Mouse (Mus musculus) mouse embryonic stem cell (cell line): Measurements from ENCODE around the gene Dgkd.

Experiments
- in situ Hi-C, 2 experiments: fragments of 300-500 bp; cut with MboI; formaldehyde crosslinking; loops; 1 replicate in 1 of 2; 3 replicates in 1 of 2; pipeline ENCODE4 v1.14.3; 2019 to 2020; ENCODE audit warnings: low sequenced_read_pairs in 2 of 2, low pct_unique_long_range_greater_than_20kb in 1 of 2, mixed read lengths in 1 of 2; ENCODE audit not compliant: unreplicated experiment in 1 of 2

Dgkd gene

GRCm38 (mm10) chr1:87846801-87847474 is 6.1 kb upstream of the Dgkd start:
- in situ Hi-C loops: no loop called here

DNA sequence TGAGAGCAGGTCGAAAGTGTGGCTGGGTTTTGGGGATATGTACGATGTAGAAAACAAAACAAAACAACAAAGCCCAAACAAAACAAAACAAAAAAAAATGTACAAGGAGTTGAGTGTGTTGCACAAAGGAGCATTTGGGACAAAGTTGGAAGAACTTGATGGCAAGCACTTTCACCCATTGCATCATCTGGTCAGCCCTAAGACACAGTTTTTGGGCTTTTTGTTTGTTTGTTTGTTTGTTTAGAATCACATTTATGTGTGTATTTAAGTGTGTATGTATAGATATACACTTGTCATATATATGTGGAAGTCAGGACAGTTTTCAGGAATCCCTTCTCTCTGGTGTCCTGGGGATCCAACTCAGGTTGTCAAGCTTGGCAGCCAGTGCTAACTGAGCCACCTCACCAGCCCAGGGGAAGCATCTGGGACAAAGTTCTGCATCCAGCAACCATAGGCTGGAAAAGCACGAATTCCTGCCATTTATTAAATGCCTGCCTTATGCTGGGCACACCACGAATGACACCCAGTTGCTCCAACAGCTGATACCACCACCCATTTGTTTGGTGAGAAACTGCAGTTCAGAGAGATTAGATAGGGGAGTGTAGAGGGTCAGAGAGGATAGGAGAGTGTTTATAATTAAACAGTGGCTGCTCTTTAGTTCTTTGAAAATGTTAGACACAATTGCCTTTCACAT is 5.5 kb upstream of the Dgkd start:
- in situ Hi-C loops: no loop called here

GRCm38 (mm10) chr1:87848237-87848996 is 4.7 kb upstream of the Dgkd start:
- in situ Hi-C loops: no loop called here

DNA sequence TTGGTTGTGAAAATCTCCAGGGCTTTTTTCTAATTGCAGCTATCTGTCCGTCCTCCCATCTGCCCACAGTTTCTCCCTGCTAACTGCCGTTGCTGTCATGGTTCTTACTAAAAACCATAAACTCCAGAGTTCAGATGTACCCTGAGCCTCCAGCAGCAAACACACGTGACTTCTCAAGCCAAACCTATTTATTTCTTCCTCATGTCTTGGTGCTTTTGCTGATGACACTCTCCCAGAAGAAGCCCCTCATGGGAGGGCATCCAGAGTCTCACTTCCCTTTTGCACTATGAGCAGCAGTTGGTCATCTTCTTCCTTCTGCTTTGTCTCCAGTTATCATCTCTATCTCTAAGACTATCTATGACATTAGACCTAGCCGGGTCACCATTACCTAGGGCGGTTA is 3.8 kb upstream of the Dgkd start:
- in situ Hi-C loops: no loop called here

DNA sequence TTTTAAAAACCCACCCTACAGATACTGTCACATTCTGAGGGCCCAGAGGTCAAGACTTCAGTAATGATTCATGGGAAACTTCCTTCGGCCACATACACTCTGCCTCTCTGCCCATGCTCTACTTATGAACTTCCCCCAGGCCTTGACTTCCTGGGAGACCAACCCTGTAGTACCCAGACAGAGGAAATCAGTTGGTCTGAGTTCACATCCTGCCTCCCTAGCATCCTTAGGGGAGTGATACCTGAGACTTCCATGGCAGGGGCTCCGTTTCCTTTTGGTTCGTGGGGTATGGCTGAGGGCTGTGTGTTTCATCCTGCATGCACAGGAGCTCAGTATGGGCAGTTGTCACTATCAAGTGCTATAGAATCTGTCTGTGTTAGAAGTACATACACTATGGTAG is 1.7 kb upstream of the Dgkd start:
- in situ Hi-C loops: no loop called here

DNA sequence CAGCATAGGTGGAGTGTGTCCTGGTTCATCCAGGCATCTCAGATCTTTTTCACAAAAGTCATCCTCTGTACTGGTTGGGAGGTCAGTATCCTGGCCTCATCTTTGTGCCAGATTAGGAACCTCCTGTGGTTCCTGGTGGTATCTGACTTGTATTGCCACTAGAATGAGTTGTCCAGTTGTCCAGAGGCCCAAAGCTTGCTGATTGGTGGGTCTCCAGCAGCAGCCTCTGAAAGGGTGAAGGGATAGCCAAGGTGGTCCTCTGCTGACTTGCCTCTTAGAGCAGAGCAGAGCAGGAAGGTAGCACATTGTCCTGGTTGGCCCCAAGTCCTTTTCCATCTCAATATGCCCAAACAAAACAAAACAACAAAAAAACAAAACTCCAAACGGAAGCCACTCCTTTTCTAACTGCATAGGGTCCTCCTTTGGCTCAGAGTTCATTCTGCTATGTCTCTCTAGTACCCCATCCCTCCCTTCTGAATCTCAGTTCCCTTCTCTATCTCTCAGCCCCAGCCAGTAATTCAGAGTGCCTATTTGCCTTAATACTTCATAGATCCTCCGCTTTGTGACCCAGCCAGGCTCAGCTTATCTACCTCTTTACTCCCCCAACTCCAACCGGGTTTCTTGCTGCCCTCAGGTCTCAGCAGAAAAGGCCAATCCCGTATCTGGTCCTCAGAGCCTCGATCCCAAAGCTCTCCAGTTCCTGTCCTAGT is 851 bp upstream of the Dgkd start:
- in situ Hi-C loops: no loop called here

DNA sequence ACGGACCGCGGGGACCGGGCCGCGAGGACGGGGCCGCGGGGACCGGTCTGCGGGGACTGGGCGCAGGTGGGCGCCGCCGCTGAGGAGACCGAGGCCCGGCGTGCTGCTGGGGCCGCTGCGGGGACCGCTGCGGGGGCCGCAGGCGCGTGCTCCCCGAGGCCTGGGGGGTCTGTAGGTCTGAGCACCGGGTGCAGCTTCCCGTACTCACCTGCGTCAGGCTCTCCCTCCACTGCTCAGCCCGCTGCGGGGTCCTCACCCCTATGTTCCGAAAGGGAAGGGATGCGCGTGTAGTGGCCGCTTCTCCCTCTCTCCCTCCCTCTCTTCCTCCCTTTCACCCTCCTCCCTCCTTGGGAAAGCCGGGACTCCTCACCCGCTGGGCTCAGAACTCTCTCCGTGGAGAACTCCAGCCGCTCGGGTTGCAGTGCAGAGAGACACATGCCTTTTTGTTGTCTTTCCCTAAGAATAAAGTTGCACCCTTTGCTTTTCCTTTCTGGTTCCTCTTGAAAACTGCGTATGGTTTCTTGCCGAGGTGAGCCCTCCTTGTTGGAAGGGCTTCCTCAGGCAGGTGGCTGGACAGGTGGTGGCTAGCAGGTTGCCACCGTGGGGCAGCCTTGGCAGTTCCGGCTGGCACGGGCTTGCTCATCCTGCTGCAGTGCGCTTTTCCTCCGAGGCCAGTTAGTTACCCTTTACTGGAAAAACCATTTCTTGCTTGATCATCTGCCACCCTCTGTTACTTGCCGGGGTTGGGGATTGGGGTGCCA is 694 bp downstream of the Dgkd start:
- in situ Hi-C loops: no loop called here

GRCm38 (mm10) chr1:87854411-87854810 is 1.3 kb downstream of the Dgkd start:
- in situ Hi-C loops: no loop called here

DNA sequence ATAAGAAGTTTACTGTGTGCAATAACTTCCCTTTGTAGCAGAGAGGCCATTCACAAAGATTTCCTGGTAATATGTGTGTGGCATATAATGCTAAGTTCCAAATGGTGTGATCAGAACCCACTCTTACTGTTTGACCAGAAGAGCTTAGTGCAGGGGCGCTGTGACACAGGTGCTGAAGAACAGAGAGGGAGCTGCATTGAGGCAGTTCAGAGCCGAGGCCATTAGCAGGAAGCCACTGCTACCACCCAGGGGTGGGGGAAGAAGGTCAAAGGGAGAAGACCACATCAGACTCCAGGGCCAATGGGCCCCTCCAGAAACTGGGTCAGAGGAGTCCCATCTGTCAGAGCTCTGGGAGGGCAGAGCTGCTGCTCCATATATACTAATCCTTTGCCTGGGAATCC is 1.8 kb downstream of the Dgkd start:
- in situ Hi-C loops: no loop called here

DNA sequence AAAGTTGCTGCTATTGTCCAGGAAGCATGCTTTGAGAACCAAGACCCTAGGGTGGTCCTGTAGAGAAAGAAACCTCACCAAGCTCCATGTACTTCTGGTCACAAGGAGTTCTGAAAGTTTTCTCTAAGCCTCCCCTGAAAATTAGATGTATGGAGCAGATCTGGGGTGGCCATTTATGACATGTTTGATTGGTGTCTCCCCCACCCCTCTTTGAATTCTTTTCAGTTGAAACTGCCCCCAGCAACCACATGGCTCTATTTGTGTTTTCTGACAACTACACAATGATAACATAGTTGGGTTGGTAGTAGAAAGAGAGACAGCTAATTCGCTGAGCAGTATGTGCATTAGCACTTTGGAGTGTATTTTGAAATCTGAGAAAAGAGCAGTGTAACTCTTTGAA is 2.4 kb downstream of the Dgkd start:
- in situ Hi-C loops: no loop called here

- in situ Hi-C loops: no loop called here
Measured at GRCm38 (mm10) chr1:87856823-87857222, 3.7 kb downstream of the Dgkd start.

DNA sequence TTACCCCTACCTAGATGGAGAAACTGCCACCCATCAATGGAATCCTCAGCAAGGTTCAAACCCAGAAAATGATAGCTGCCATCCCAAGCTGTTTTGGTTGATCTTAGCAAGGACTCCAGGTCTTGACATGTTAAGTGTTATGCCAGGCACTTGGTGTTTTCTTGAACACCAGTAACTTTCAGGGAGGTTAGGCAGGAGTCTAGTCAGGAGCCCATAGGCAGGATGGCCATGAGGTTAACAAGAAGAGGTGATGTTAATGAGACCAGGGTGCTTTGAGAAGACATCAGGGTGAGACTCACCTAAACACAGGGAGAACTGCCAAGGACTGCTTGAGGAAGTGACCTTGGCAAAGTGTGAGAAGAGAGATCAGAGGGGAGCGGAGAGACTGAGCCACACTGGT is 4.9 kb downstream of the Dgkd start:
- in situ Hi-C loops: no loop called here

DNA sequence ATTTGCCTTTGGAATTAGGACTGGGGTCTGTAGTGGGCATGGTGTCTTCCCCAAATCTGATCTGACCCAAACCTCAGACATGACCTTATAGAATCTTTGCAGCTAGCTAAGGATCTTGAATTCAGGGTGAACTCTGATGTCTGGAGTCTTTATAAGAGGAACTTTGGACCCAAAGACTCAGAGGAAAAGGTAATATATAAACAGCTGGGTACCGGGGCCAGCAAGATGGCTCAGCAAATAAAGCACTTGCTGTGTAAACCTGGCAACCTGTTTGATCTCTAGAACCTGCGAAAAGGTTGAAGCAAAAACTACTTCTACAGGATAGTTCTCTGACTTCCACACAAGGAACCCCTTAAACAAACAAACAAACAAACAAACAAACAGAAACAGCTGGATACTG is 5.4 kb downstream of the Dgkd start:
- in situ Hi-C loops: no loop called here

- in situ Hi-C loops: no loop called here
Measured at GRCm38 (mm10) chr1:87863602-87864001, 10.5 kb downstream of the Dgkd start.

DNA sequence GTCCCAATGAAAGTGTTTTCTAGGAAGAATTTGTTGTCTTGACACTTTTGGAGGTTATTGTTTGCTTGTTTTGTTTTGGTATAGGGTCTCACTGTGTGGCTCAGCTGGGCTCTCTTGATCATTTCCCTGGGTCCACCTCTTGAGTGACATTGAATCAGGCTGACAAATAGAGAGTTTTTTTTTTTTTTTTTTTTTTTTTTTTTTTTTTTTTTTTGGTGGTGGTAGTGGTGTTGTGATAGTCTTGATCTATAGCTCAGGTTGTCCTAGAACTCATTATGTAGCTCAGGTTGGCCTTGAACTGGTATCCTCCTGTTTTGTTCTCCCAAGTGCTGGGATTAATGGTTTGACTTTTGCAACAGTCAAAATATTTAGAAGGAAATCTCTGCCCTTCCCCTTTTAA is 11.8 kb downstream of the Dgkd start:
- in situ Hi-C loops: no loop called here

GRCm38 (mm10) chr1:87866672-87867071 is 13.6 kb downstream of the Dgkd start:
- in situ Hi-C loops: no loop called here

DNA sequence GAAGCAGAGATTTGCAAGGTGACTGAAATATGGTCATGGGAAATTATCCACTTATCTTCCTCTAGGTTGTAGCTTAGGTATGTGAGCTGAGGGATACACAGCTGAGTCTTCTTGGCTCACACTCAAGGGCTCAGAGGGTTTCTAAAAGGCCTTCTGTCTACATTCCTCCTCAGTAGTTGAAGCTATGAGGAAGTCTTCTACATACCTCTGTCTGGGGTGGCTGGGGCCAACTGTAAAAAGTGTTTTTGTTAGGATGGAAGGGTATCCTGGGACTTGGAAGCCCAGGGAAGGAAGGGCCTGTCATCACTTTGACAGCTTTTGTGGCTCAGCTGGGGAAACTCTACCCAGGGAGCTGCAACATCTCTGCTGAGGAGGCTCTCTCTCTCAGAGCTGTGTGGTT is 18.5 kb downstream of the Dgkd start:
- in situ Hi-C loops: no loop called here

DNA sequence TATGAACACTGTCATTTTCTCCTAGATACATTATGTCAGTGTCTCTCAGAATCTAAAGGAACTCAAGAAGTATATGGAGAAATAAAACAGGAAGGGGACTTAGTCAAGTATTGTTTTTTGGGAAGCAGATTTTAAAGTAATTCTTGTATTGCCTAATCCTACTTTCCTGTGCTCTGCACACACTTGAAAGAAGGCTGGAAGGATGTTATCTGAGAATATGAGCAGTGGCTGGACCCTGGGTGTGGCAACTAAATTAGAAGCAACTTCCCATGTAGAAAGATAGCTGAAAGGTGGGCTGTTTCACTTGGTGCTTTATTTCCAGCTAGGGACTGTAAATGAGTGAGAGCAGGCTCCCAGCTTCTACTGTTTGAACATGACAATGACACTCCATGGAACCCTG is 20.0 kb downstream of the Dgkd start:
- in situ Hi-C loops: no loop called here
